Mouse (Mus musculus): ENCODE measurements at regions not wholly inside any gene's neighbourhood (a gene's known extent, or its start where the extent isn't known, plus 50 kb on each side); places are given as distances from the start of the nearest gene placed in this dataset.

- no peak overlapping the region for H3K27ac ChIP-seq (ENCODE audit: low read depth)
- no peak overlapping the region for H3K4me2 ChIP-seq (ENCODE audit: low read length)
- H3K9ac ChIP-seq (ENCODE audit: low read length): no peak overlapping the region
Measured at GRCm38 (mm10) chr1:89373806-89374205, 80.8 kb upstream of the Agap1 start.

GRCm38 (mm10) chr1:89374271-89374670 is 80.3 kb upstream of the Agap1 start:
- DNase-seq (ENCODE audit: low spot score) (no peak), ATAC-seq (replicated peaks; ENCODE audit: low FRiP score, low TSS enrichment, low read depth) (no peak)
- Histone ChIP-seq H3K27ac (ENCODE audit: low read depth) (no peak overlapping the region), H3K4me2 (ENCODE audit: low read length) (no peak overlapping the region), H3K27me3 (replicated peaks; ENCODE audit: control insufficient read depth, insufficient read depth, low read length) (no peaks in the 10 kb centered on the region), H3K9me3 (ENCODE audit: control insufficient read depth, low read length) (no peaks in the 10 kb centered on the region), H3K9ac (ENCODE audit: low read length) (no peak overlapping the region), H3K4me1 (replicated peaks; ENCODE audit: control insufficient read depth, insufficient read depth, low read length) (no peaks in the 10 kb centered on the region), H3K36me3 (ENCODE audit: control insufficient read depth, insufficient read depth, low read length) (no peaks in the 10 kb centered on the region), H3K4me3 (ENCODE audit: low read depth, low read length) (no peak overlapping the region)
- WGBS: 84% methylated on average over 2 of the region's 2 CpGs

More at GRCm38 (mm10) chr1:89373806-89374205, 80.8 kb upstream of the Agap1 start:
- Histone ChIP-seq H3K27me3 (replicated peaks; ENCODE audit: control insufficient read depth, insufficient read depth, low read length) (no peaks in the 10 kb centered on the region), H3K9me3 (ENCODE audit: control insufficient read depth, low read length) (no peaks in the 10 kb centered on the region), H3K4me1 (replicated peaks; ENCODE audit: control insufficient read depth, insufficient read depth, low read length) (no peaks in the 10 kb centered on the region), H3K4me3 (ENCODE audit: low read depth, low read length) (no peak overlapping the region), H3K36me3 (ENCODE audit: control insufficient read depth, insufficient read depth, low read length) (no peaks in the 10 kb centered on the region)
- no peak for ATAC-seq (replicated peaks; ENCODE audit: low FRiP score, low TSS enrichment, low read depth)
- no peak for DNase-seq (ENCODE audit: low spot score)

- ATAC-seq (replicated peaks; ENCODE audit: low FRiP score, low TSS enrichment, low read depth): no peak
- Histone ChIP-seq H3K27me3 (replicated peaks; ENCODE audit: control insufficient read depth, insufficient read depth, low read length) (no peaks in the 10 kb centered on the region), H3K4me1 (replicated peaks; ENCODE audit: control insufficient read depth, insufficient read depth, low read length) (no peaks in the 10 kb centered on the region), H3K9ac (ENCODE audit: low read length) (no peak overlapping the region), H3K4me3 (ENCODE audit: low read depth, low read length) (no peak overlapping the region), H3K4me2 (ENCODE audit: low read length) (no peak overlapping the region), H3K9me3 (ENCODE audit: control insufficient read depth, low read length) (no peaks in the 10 kb centered on the region), H3K27ac (ENCODE audit: low read depth) (no peak overlapping the region), H3K36me3 (ENCODE audit: control insufficient read depth, insufficient read depth, low read length) (no peaks in the 10 kb centered on the region)
- WGBS: 79% methylated on average over 6 of the region's 6 CpGs
- DNase-seq (ENCODE audit: low spot score): no peak
Measured at GRCm38 (mm10) chr1:89382021-89382420, 72.6 kb upstream of the Agap1 start.

GRCm38 (mm10) chr1:89385111-89385510 is 69.5 kb upstream of the Agap1 start:
- no peaks in the 10 kb centered on the region for H3K27me3 ChIP-seq (replicated peaks; ENCODE audit: control insufficient read depth, insufficient read depth, low read length)
- H3K4me2 ChIP-seq (ENCODE audit: low read length): no peak overlapping the region
- no peaks in the 10 kb centered on the region for H3K4me1 ChIP-seq (replicated peaks; ENCODE audit: control insufficient read depth, insufficient read depth, low read length)
- H3K27ac ChIP-seq (ENCODE audit: low read depth): no peak overlapping the region
- no peaks in the 10 kb centered on the region for H3K36me3 ChIP-seq (ENCODE audit: control insufficient read depth, insufficient read depth, low read length)
- no peak overlapping the region for H3K4me3 ChIP-seq (ENCODE audit: low read depth, low read length)
- DNase-seq (ENCODE audit: low spot score) (no peak), ATAC-seq (replicated peaks; ENCODE audit: low FRiP score, low TSS enrichment, low read depth) (no peak)
- no peaks in the 10 kb centered on the region for H3K9me3 ChIP-seq (ENCODE audit: control insufficient read depth, low read length)
- WGBS: 68% methylated on average over 6 of the region's 6 CpGs
- no peak overlapping the region for H3K9ac ChIP-seq (ENCODE audit: low read length)

GRCm38 (mm10) chr1:89392711-89393110 is 61.9 kb upstream of the Agap1 start:
- DNase-seq (ENCODE audit: low spot score) (no peak), ATAC-seq (replicated peaks; ENCODE audit: low FRiP score, low TSS enrichment, low read depth) (no peak)
- WGBS: 82% methylated on average over 4 of the region's 4 CpGs
- H3K27me3 ChIP-seq (replicated peaks; ENCODE audit: control insufficient read depth, insufficient read depth, low read length): no peaks in the 10 kb centered on the region
- peaks cover 3% of the 10 kb centered on the region; the same call in 1 of the 2 replicates for H3K4me1 ChIP-seq (replicated peaks; ENCODE audit: control insufficient read depth, insufficient read depth, low read length)
- H3K9ac ChIP-seq (ENCODE audit: low read length): no peak overlapping the region
- H3K36me3 ChIP-seq (ENCODE audit: control insufficient read depth, insufficient read depth, low read length): no peaks in the 10 kb centered on the region
- H3K4me2 ChIP-seq (ENCODE audit: low read length): no peak overlapping the region
- H3K4me3 ChIP-seq (ENCODE audit: low read depth, low read length): no peak overlapping the region
- no peaks in the 10 kb centered on the region for H3K9me3 ChIP-seq (ENCODE audit: control insufficient read depth, low read length)
- H3K27ac ChIP-seq (ENCODE audit: low read depth): no peak overlapping the region

- no peak overlapping the region for H3K27ac ChIP-seq (ENCODE audit: low read depth)
- no peak overlapping the region for H3K4me3 ChIP-seq (ENCODE audit: low read depth, low read length)
- no peaks in the 10 kb centered on the region for H3K36me3 ChIP-seq (ENCODE audit: control insufficient read depth, insufficient read depth, low read length)
- WGBS: 35% methylated on average over 7 of the region's 7 CpGs
- no peak for DNase-seq (ENCODE audit: low spot score)
- no peak overlapping the region for H3K4me2 ChIP-seq (ENCODE audit: low read length)
- no peak overlapping the region for H3K9ac ChIP-seq (ENCODE audit: low read length)
- ATAC-seq (replicated peaks; ENCODE audit: low FRiP score, low TSS enrichment, low read depth): no peak
- no peaks in the 10 kb centered on the region for H3K9me3 ChIP-seq (ENCODE audit: control insufficient read depth, low read length)
- H3K4me1 ChIP-seq (replicated peaks; ENCODE audit: control insufficient read depth, insufficient read depth, low read length): peaks cover 3% of the 10 kb centered on the region; the same call in 1 of the 2 replicates
- no peaks in the 10 kb centered on the region for H3K27me3 ChIP-seq (replicated peaks; ENCODE audit: control insufficient read depth, insufficient read depth, low read length)
Measured at GRCm38 (mm10) chr1:89394471-89394870, 60.1 kb upstream of the Agap1 start.

GRCm38 (mm10) chr1:89400734-89401202 is 53.8 kb upstream of the Agap1 start:
- DNase-seq (ENCODE audit: low spot score): no peak
- ATAC-seq (replicated peaks; ENCODE audit: low FRiP score, low TSS enrichment, low read depth): no peak
- no peak overlapping the region for H3K4me2 ChIP-seq (ENCODE audit: low read length)
- no peaks in the 10 kb centered on the region for H3K9me3 ChIP-seq (ENCODE audit: control insufficient read depth, low read length)
- no peak overlapping the region for H3K4me3 ChIP-seq (ENCODE audit: low read depth, low read length)
- H3K9ac ChIP-seq (ENCODE audit: low read length): no peak overlapping the region
- WGBS: 59% methylated on average over 10 of the region's 10 CpGs
- H3K4me1 ChIP-seq (replicated peaks; ENCODE audit: control insufficient read depth, insufficient read depth, low read length): no peaks in the 10 kb centered on the region
- no peaks in the 10 kb centered on the region for H3K36me3 ChIP-seq (ENCODE audit: control insufficient read depth, insufficient read depth, low read length)
- no peak overlapping the region for H3K27ac ChIP-seq (ENCODE audit: low read depth)
- no peaks in the 10 kb centered on the region for H3K27me3 ChIP-seq (replicated peaks; ENCODE audit: control insufficient read depth, insufficient read depth, low read length)

- no peak overlapping the region for H3K9ac ChIP-seq (ENCODE audit: low read length)
- no peak overlapping the region for H3K4me3 ChIP-seq (ENCODE audit: low read depth, low read length)
- no peak for DNase-seq (ENCODE audit: low spot score)
- ATAC-seq (replicated peaks; ENCODE audit: low FRiP score, low TSS enrichment, low read depth): no peak
- no peak overlapping the region for H3K4me2 ChIP-seq (ENCODE audit: low read length)
- H3K36me3 ChIP-seq (ENCODE audit: control insufficient read depth, insufficient read depth, low read length): no peaks in the 10 kb centered on the region
- H3K4me1 ChIP-seq (replicated peaks; ENCODE audit: control insufficient read depth, insufficient read depth, low read length): no peaks in the 10 kb centered on the region
- no peaks in the 10 kb centered on the region for H3K9me3 ChIP-seq (ENCODE audit: control insufficient read depth, low read length)
- H3K27ac ChIP-seq (ENCODE audit: low read depth): no peak overlapping the region
- H3K27me3 ChIP-seq (replicated peaks; ENCODE audit: control insufficient read depth, insufficient read depth, low read length): no peaks in the 10 kb centered on the region
- 78% methylated on average over 5 of the region's 5 CpGs for WGBS
Measured at GRCm38 (mm10) chr1:89402513-89403210, 51.9 kb upstream of the Agap1 start.

GRCm38 (mm10) chr1:89403551-89404050 is 51.0 kb upstream of the Agap1 start:
- ATAC-seq (replicated peaks; ENCODE audit: low FRiP score, low TSS enrichment, low read depth): no peak

More at GRCm38 (mm10) chr1:89403551-89404050, 51.0 kb upstream of the Agap1 start:
- Histone ChIP-seq H3K4me1 (replicated peaks; ENCODE audit: control insufficient read depth, insufficient read depth, low read length) (no peaks in the 10 kb centered on the region), H3K4me3 (ENCODE audit: low read depth, low read length) (no peak overlapping the region), H3K9me3 (ENCODE audit: control insufficient read depth, low read length) (no peaks in the 10 kb centered on the region), H3K27ac (ENCODE audit: low read depth) (no peak overlapping the region), H3K36me3 (ENCODE audit: control insufficient read depth, insufficient read depth, low read length) (no peaks in the 10 kb centered on the region), H3K27me3 (replicated peaks; ENCODE audit: control insufficient read depth, insufficient read depth, low read length) (no peaks in the 10 kb centered on the region), H3K9ac (ENCODE audit: low read length) (no peak overlapping the region), H3K4me2 (ENCODE audit: low read length) (no peak overlapping the region)
- 45% methylated on average over 7 of the region's 7 CpGs for whole genome bisulfite sequencing
- DNase-seq (ENCODE audit: low spot score): no peak
